Mouse (Mus musculus) heart, adult 2 months (tissue): ENCODE measurements around the gene Gm20388.

Source experiments
- CTCF ChIP-seq: fragments of 200-600 bp; IDR thresholded peaks from 2 replicates; pipeline ENCODE4 v1.8.1; 2022; ENCODE audit warnings: antibody characterized with exemption, mild to moderate bottlenecking, moderate library complexity
- EP300 ChIP-seq: fragments of 200-500 bp; IDR thresholded peaks from 2 replicates; pipeline ENCODE4 v1.6.1; 2011; ENCODE audit warnings: low read depth, low read length, control low read depth; ENCODE audit not compliant: insufficient read depth

- TF ChIP-seq EP300: peak; percentile 50; the same call in 1 of the 2 replicates
- peak; percentile 16; the same call in 1 of the 2 replicates for TF ChIP-seq CTCF
Measured at GRCm38 (mm10) chr8:122475580-122476320, 2565.1 kb downstream of the Gm20388 start, which contains the start of the genes Rnf166 and Ctu2.
